Mouse (Mus musculus) embryonic fibroblast, embryonic 13.5 days (primary cell): Measurements from ENCODE around the gene Robo1. TPM values are rescaled to one million over a fixed set of nuclear protein-coding genes. Genes with fewer than 3 reads are reported as not detected.
A peak's percentile ranks its signal among the peaks of the same experiment; 100 is the strongest.

Experiments
- H3K27ac ChIP-seq: 2 replicates; pipeline ENCODE4 v1.5.1; 2012; ENCODE audit warnings: low read length, control low read depth, inconsistent platforms; ENCODE audit not compliant: insufficient read depth
- H3K4me1 ChIP-seq: 2 replicates; pipeline ENCODE4 v1.6.1; 2011; ENCODE audit warnings: low read length; ENCODE audit not compliant: control insufficient read depth, insufficient read depth
- H3K4me3 ChIP-seq: 2 replicates; pipeline ENCODE4 v1.5.1; 2011; ENCODE audit warnings: mild to moderate bottlenecking, control low read depth, low read length; ENCODE audit not compliant: insufficient read depth
- CTCF ChIP-seq: IDR thresholded peaks from 2 replicates; pipeline ENCODE4 v1.5.1; 2011; ENCODE audit warnings: mild to moderate bottlenecking, control low read depth, low read length, moderate library complexity, borderline replicate concordance; ENCODE audit not compliant: insufficient read depth
- POLR2A ChIP-seq: IDR thresholded peaks from 2 replicates; pipeline ENCODE4 v1.6.1; 2011; ENCODE audit warnings: low read depth, mild to moderate bottlenecking, control low read depth, low read length, moderate library complexity
- polyA plus RNA-seq: library from polyadenylated mRNA; stranded (reverse); fragments of >200 nt; gene quantifications from 2 replicates; pipeline ENCODE4 v1.2.4, GENCODE M21; 2011; ENCODE audit warnings: low read depth; ENCODE audit not compliant: missing spikeins, insufficient read length

Gene Robo1
- polyA plus RNA-seq, 1 experiment: 29.7 TPM

- no peak overlapping the region for H3K4me3 ChIP-seq
- H3K4me1 ChIP-seq: no peaks in the 10 kb centered on the region
- H3K27ac ChIP-seq: no peak overlapping the region
- TF ChIP-seq CTCF (no peak), POLR2A (no peak)
Measured at GRCm38 (mm10) chr16:72584454-72585159, 276.5 kb downstream of the Robo1 start.

- TF ChIP-seq CTCF (no peak), POLR2A (no peak)
Measured at GRCm38 (mm10) chr16:72585160-72585813, 277.2 kb downstream of the Robo1 start.

GRCm38 (mm10) chr16:72587376-72588072 lies 279.4 kb downstream of the Robo1 start:
- Histone ChIP-seq H3K4me1 (no peaks in the 10 kb centered on the region), H3K4me3 (no peak overlapping the region), H3K27ac (no peak overlapping the region)
- TF ChIP-seq CTCF (no peak), POLR2A (no peak)

More at GRCm38 (mm10) chr16:72585160-72585813, 277.2 kb downstream of the Robo1 start:
- no peak overlapping the region for H3K4me3 ChIP-seq
- H3K4me1 ChIP-seq: no peaks in the 10 kb centered on the region
- H3K27ac ChIP-seq: no peak overlapping the region

- Histone ChIP-seq H3K4me1 (no peaks in the 10 kb centered on the region), H3K4me3 (no peak overlapping the region), H3K27ac (no peak overlapping the region)
- no peak for TF ChIP-seq CTCF
- no peak for TF ChIP-seq POLR2A
Measured at GRCm38 (mm10) chr16:72603487-72604206, 295.5 kb downstream of the Robo1 start.

- no peak for TF ChIP-seq POLR2A
- peak; percentile 25; the same call in 1 of the 2 replicates for TF ChIP-seq CTCF
- no peak overlapping the region for H3K4me3 ChIP-seq
- no peaks in the 10 kb centered on the region for H3K4me1 ChIP-seq
- no peak overlapping the region for H3K27ac ChIP-seq
Measured at GRCm38 (mm10) chr16:72605066-72605465, 297.0 kb downstream of the Robo1 start.

- TF ChIP-seq CTCF (no peak), POLR2A (no peak)
- Histone ChIP-seq H3K27ac (no peak overlapping the region), H3K4me1 (no peaks in the 10 kb centered on the region; the same call in 1 of the 2 replicates), H3K4me3 (no peak overlapping the region)
Measured at GRCm38 (mm10) chr16:72610661-72611112, 302.6 kb downstream of the Robo1 start.

GRCm38 (mm10) chr16:72614898-72615297 lies 306.8 kb downstream of the Robo1 start:
- H3K4me3 ChIP-seq: no peak overlapping the region
- no peaks in the 10 kb centered on the region; the same call in 1 of the 2 replicates for H3K4me1 ChIP-seq
- TF ChIP-seq POLR2A (no peak), CTCF (no peak)

GRCm38 (mm10) chr16:72615360-72615759 lies 307.3 kb downstream of the Robo1 start:
- no peak overlapping the region for H3K4me3 ChIP-seq
- H3K27ac ChIP-seq: no peak overlapping the region
- TF ChIP-seq CTCF (no peak), POLR2A (no peak)
- no peaks in the 10 kb centered on the region; the same call in 1 of the 2 replicates for H3K4me1 ChIP-seq

More at GRCm38 (mm10) chr16:72614898-72615297, 306.8 kb downstream of the Robo1 start:
- H3K27ac ChIP-seq: no peak overlapping the region

- Histone ChIP-seq H3K4me3 (no peak overlapping the region), H3K27ac (no peak overlapping the region), H3K4me1 (no peaks in the 10 kb centered on the region)
- TF ChIP-seq POLR2A (no peak), CTCF (no peak)
Measured at GRCm38 (mm10) chr16:72622371-72622770, 314.3 kb downstream of the Robo1 start.
